In the genomic region with DNA sequence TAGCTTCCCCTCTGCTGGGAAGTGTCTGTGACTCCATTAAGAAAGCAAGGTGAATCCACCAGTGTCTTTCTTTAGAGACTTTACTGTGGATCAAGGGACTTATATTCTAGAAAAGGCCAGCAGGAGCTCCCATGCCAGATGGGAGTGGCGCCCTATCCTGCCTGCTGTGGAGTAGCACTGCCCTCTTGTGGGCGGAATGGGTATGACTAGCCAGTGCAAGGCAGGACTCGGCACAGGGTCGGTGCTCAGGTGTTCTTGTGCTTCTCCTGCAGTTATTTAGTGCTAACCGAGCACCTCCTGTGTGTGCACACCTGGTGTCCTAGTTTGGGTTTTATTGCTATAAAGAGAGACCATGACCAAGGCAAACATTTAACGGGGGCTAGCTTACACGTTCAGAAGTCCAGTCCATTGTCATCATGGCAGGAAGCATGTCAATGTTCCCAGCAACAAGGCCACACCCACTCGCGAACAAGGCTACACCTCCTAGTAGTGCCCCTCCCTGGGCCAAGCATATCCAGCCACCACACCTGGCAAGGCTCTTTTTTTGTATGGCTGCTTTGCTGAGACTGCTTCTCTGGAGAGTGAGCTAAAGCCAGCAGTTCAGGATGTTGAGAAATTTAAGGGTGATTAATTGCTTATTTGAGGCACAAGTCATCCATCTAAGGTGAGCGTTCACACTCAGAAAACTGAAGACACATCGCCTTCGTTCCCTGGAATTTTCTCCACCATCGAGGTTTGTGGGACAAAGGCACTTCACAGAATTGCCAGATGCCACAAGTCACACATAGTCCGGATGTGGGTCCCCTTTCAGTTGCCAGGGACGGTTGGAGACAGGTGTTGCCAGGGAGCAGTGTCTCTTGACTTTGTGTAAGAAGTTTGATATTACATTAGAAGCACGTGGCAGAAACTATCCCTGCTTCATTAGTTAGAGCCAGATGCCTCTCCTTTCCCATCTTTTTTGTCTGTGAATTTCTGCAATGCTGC, we compare ENCODE assay signal across 8 mouse cellular contexts. TPM values are rescaled to one million over a fixed set of nuclear protein-coding genes. Genes with fewer than 3 reads are reported as not detected.
DNase-seq lines count a peak whose midpoint lies in the region; ATAC-seq and TF ChIP-seq lines count a peak whose summit lies in the region.

No protein-coding gene starts in this region.

- H3K4me1 ChIP-seq in forebrain, embryonic 15.5 days = peaks cover 24% of the 10 kb centered on the region
- peaks cover 3% of the 10 kb centered on the region; the same call in 1 of the 2 replicates for H3K4me1 ChIP-seq in lung, adult 2 months (ENCODE audit: control insufficient read depth, insufficient read depth, low read length)
- H3K4me1 ChIP-seq in neural tube, embryonic 15.5 days = peaks cover 41% of the 10 kb centered on the region

- TF ChIP-seq POLR2A in lung, adult 2 months (IDR thresholded peaks at IDR 0.05; ENCODE audit: borderline replicate concordance, extremely low read depth, low read depth, low read length) = no peak

- peak; percentile 70 for ATAC-seq in forebrain, embryonic 15.5 days (replicated peaks)
- peak; percentile 65 for ATAC-seq in neural tube, embryonic 15.5 days (ENCODE audit: low FRiP score)

- no peak overlapping the region for H3K27ac ChIP-seq in forebrain, embryonic 15.5 days (replicated peaks)
- no peak overlapping the region for H3K27ac ChIP-seq in neural tube, embryonic 15.5 days (replicated peaks)

- H3K36me3 ChIP-seq in forebrain, embryonic 15.5 days = no peaks in the 10 kb centered on the region
- H3K36me3 ChIP-seq in neural tube, embryonic 15.5 days = no peaks in the 10 kb centered on the region

- H3K9ac ChIP-seq in forebrain, embryonic 15.5 days (replicated peaks) = no peak overlapping the region
- H3K9ac ChIP-seq in neural tube, embryonic 15.5 days (replicated peaks) = no peak overlapping the region

- TF ChIP-seq CTCF in lung, adult 2 months (IDR thresholded peaks at IDR 0.05; ENCODE audit: insufficient read depth, low read length) = peak; percentile 100

- H3K9me3 ChIP-seq in forebrain, embryonic 15.5 days = no peaks in the 10 kb centered on the region
- H3K9me3 ChIP-seq in neural tube, embryonic 15.5 days (replicated peaks) = no peaks in the 10 kb centered on the region

- no peaks in the 10 kb centered on the region for H3K27me3 ChIP-seq in forebrain, embryonic 15.5 days
- peaks cover 4% of the 10 kb centered on the region; the same call in 1 of the 2 replicates for H3K27me3 ChIP-seq in neural tube, embryonic 15.5 days (replicated peaks)

- 33% methylated on average over 16 of the region's 16 CpGs for WGBS in forebrain, embryonic 15.5 days
- WGBS in lung, adult 2 months = 24% methylated on average over 16 of the region's 16 CpGs
- 34% methylated on average over 16 of the region's 16 CpGs for WGBS in neural tube, embryonic 15.5 days

- no peak overlapping the region; the same call in 1 of the 2 replicates for H3K4me2 ChIP-seq in forebrain, embryonic 15.5 days (replicated peaks)
- H3K4me2 ChIP-seq in neural tube, embryonic 15.5 days = peak overlapping the region; percentile 32

- peak; percentile 81 for DNase-seq in ES-CJ7 (ENCODE audit: low read depth, low spot score)
- DNase-seq in cerebellum, adult 11-12 months = peak; percentile 67
- DNase-seq in heart, postnatal 25 days (ENCODE audit: low spot score) = peak; percentile 42
- peak; percentile 88 for DNase-seq in layer of hippocampus, adult 11-12 months (ENCODE audit: low spot score)
- DNase-seq in lung, adult 2 months = peak; percentile 87
- peak; percentile 70 for DNase-seq in testis, postnatal 14 days (ENCODE audit: low spot score)

- H3K4me3 ChIP-seq in forebrain, embryonic 15.5 days = no peak overlapping the region
- H3K4me3 ChIP-seq in lung, adult 2 months (replicated peaks; ENCODE audit: extremely low read depth, low read depth, low read length) = no peak overlapping the region
- H3K4me3 ChIP-seq in neural tube, embryonic 15.5 days (replicated peaks) = no peak overlapping the region

- intact Hi-C loops in heart, postnatal 25 days (cut with DNase I) = loop anchor here (1.0 kb wide), 2 partner anchors 242 to 408 kb away; partner anchors contain the start of gene Tmprss5

RNA-seq across cellular contexts. Expression of gene Ttc12, which starts 3.2 kb away (rescaled TPM):
- 0.83 and 1.8 TPM in 2 replicates for polyA plus RNA-seq in forebrain, embryonic 15.5 days (2015; fragmentation: Nextera tagmentation; extraction: Ambion mirVana)
- total RNA-seq in heart, postnatal 25 days (2021) = 10 to 100 TPM in 1 of 2 experiments, 1 to 10 TPM in 1; 9.1 to 11.0 TPM
- polyA plus RNA-seq in lung, adult 2 months (2012; rRNA removed) = 3.6 and 6.0 TPM in 2 replicates
- 1.8 and 2.5 TPM in 2 replicates for polyA plus RNA-seq in neural tube, embryonic 15.5 days (2015; fragmentation: Nextera tagmentation; extraction: Ambion mirVana)
